Mouse (Mus musculus) MEL (cell line): ENCODE measurements at regions not wholly inside any gene's neighbourhood (a gene's known extent, or its start where the extent isn't known, plus 50 kb on each side); places are given as distances from the start of the nearest gene placed in this dataset.

Source experiments
- DNase-seq: peaks from one replicate; pipeline ENCODE4 v3.0.0; 2011; ENCODE audit warnings: low read depth, low spot score
- H3K27ac ChIP-seq: 2 replicates; pipeline ENCODE4 v1.5.1; 2012; ENCODE audit warnings: low read depth, mild to moderate bottlenecking, control low read depth, low read length, moderate library complexity; ENCODE audit not compliant: control insufficient read depth
- H3K27me3 ChIP-seq, 2 experiments: fragments of 150-350 bp in 1 of 2; sonication (generic) in 1 of 2; 2 replicates each; pipeline ENCODE4 v1.6.1; 2012; ENCODE audit warnings: low read length in 2 of 2, mild to moderate bottlenecking in 2 of 2, improper control_type of control experiment in 1 of 2, moderate library complexity in 1 of 2; ENCODE audit not compliant: insufficient read depth in 2 of 2, control insufficient read depth in 1 of 2
- H3K36me3 ChIP-seq, 2 experiments: 2 replicates each; pipeline ENCODE4 v1.6.1; 2012 to 2014; ENCODE audit warnings: low read length in 2 of 2, improper control_type of control experiment in 1 of 2, inconsistent platforms in 1 of 2, mild to moderate bottlenecking in 1 of 2; ENCODE audit not compliant: insufficient read depth in 2 of 2, control insufficient read depth in 1 of 2
- H3K4me1 ChIP-seq, 2 experiments: fragments of 150-350 bp in 1 of 2; sonication (generic) in 1 of 2; 2 replicates each; pipeline ENCODE4 v1.6.1; 2012; ENCODE audit warnings: low read length in 2 of 2, improper control_type of control experiment in 1 of 2, mild to moderate bottlenecking in 1 of 2; ENCODE audit not compliant: insufficient read depth in 2 of 2, control insufficient read depth in 1 of 2
- H3K4me3 ChIP-seq, 2 experiments: fragments of 150-350 bp in 1 of 2; sonication (generic) in 1 of 2; 2 replicates each; pipeline ENCODE4 v1.5.1; 2012; ENCODE audit warnings: low read depth in 2 of 2, low read length in 2 of 2, mild to moderate bottlenecking in 2 of 2, moderate library complexity in 2 of 2, control low read depth in 1 of 2, improper control_type of control experiment in 1 of 2; ENCODE audit not compliant: control insufficient read depth in 1 of 2, insufficient read depth in 1 of 2
- H3K79me2 ChIP-seq: 2 replicates; pipeline ENCODE4 v1.6.1; 2012; ENCODE audit warnings: mild to moderate bottlenecking, low read length, moderate library complexity; ENCODE audit not compliant: control insufficient read depth, poor library complexity, insufficient read depth
- H3K9ac ChIP-seq: 2 replicates; pipeline ENCODE4 v1.6.1; 2012; ENCODE audit warnings: low read depth, mild to moderate bottlenecking, control low read depth, low read length, moderate library complexity; ENCODE audit not compliant: control insufficient read depth, poor library complexity, severe bottlenecking
- H3K9me3 ChIP-seq: fragments of 150-350 bp; sonication (generic); replicated peaks from 2 replicates; pipeline ENCODE4 v1.6.1; 2012; ENCODE audit warnings: mild to moderate bottlenecking, low read length, improper control_type of control experiment, moderate library complexity; ENCODE audit not compliant: insufficient read depth
- BHLHE40 ChIP-seq: IDR thresholded peaks from 2 replicates; pipeline ENCODE4 v1.6.1; 2012; ENCODE audit warnings: low read depth, mild to moderate bottlenecking, inconsistent platforms, low read length, improper control_type of control experiment, borderline replicate concordance
- CHD2 ChIP-seq: IDR thresholded peaks from 2 replicates; pipeline ENCODE4 v1.6.1; 2011; ENCODE audit warnings: low read length, improper control_type of control experiment
- CTCF ChIP-seq, 3 experiments: IDR thresholded peaks in 2 of 3; conservative IDR thresholded peaks in 1 of 3; 2 replicates each; pipeline ENCODE4 v1.5.1; 2011 to 2012; ENCODE audit warnings: low read length in 3 of 3, low read depth in 2 of 3, mild to moderate bottlenecking in 2 of 3, improper control_type of control experiment in 1 of 3, inconsistent platforms in 1 of 3, mixed read lengths in 1 of 3, moderate library complexity in 1 of 3; ENCODE audit not compliant: control insufficient read depth in 1 of 3, insufficient read depth in 1 of 3, poor library complexity in 1 of 3, severe bottlenecking in 1 of 3
- E2F4 ChIP-seq: IDR thresholded peaks from 2 replicates; pipeline ENCODE4 v1.6.1; 2011; ENCODE audit warnings: low read depth, low read length, improper control_type of control experiment, borderline replicate concordance
- ELF1 ChIP-seq: IDR thresholded peaks from 2 replicates; pipeline ENCODE4 v1.6.1; 2014; ENCODE audit warnings: low read depth, mild to moderate bottlenecking, inconsistent platforms, low read length, improper control_type of control experiment, moderate library complexity
- EP300 ChIP-seq, 2 experiments: IDR thresholded peaks; 2 replicates each; pipeline ENCODE4 v1.6.1; 2011; ENCODE audit warnings: improper control_type of control experiment in 2 of 2, low read length in 2 of 2, low read depth in 1 of 2, mild to moderate bottlenecking in 1 of 2
- ETS1 ChIP-seq: IDR thresholded peaks from 2 replicates; pipeline ENCODE4 v1.6.1; 2012; ENCODE audit warnings: low read depth, mild to moderate bottlenecking, inconsistent platforms, low read length, improper control_type of control experiment, moderate library complexity
- GABPA ChIP-seq: IDR thresholded peaks from 2 replicates; pipeline ENCODE4 v1.6.1; 2012; ENCODE audit warnings: low read depth, mild to moderate bottlenecking, inconsistent platforms, low read length, improper control_type of control experiment, moderate library complexity
- GATA1 ChIP-seq: IDR thresholded peaks from 2 replicates; pipeline ENCODE4 v1.6.1; 2011; ENCODE audit warnings: low read depth, low read length, improper control_type of control experiment
- HCFC1 ChIP-seq: IDR thresholded peaks from 2 replicates; pipeline ENCODE4 v1.6.1; 2012; ENCODE audit warnings: low read depth, mild to moderate bottlenecking, inconsistent platforms, low read length, improper control_type of control experiment, moderate library complexity
- JUND ChIP-seq: IDR thresholded peaks from 2 replicates; pipeline ENCODE4 v1.6.1; 2011; ENCODE audit warnings: low read depth, mild to moderate bottlenecking, improper control_type of control experiment, low read length
- KAT2A ChIP-seq: conservative IDR thresholded peaks from 2 replicates; pipeline ENCODE4 v1.6.1; 2012; ENCODE audit warnings: low read depth, low read length, improper control_type of control experiment, inconsistent platforms
- MAFK ChIP-seq: IDR thresholded peaks from 2 replicates; pipeline ENCODE4 v1.6.1; 2011; ENCODE audit warnings: low read depth, mild to moderate bottlenecking, low read length, improper control_type of control experiment, borderline replicate concordance
- MAZ ChIP-seq: IDR thresholded peaks from 2 replicates; pipeline ENCODE4 v1.6.1; 2012; ENCODE audit warnings: low read depth, mild to moderate bottlenecking, inconsistent platforms, low read length, improper control_type of control experiment
- MXI1 ChIP-seq: IDR thresholded peaks from 2 replicates; pipeline ENCODE4 v1.6.1; 2011; ENCODE audit warnings: mild to moderate bottlenecking, low read depth, low read length, improper control_type of control experiment
- MYC ChIP-seq: IDR thresholded peaks from 2 replicates; pipeline ENCODE4 v1.6.1; 2011; ENCODE audit warnings: low read depth, mild to moderate bottlenecking, low read length, improper control_type of control experiment, moderate library complexity
- NRF1 ChIP-seq: IDR thresholded peaks from 2 replicates; pipeline ENCODE4 v1.6.1; 2014; ENCODE audit warnings: low read depth, mild to moderate bottlenecking, inconsistent platforms, low read length, improper control_type of control experiment, moderate library complexity; ENCODE audit not compliant: poor library complexity, insufficient read depth, severe bottlenecking
- POLR2AphosphoS5 ChIP-seq: IDR thresholded peaks from 2 replicates; pipeline ENCODE4 v1.6.1; 2012; ENCODE audit warnings: low read depth, borderline replicate concordance, mild to moderate bottlenecking, inconsistent platforms, low read length, moderate library complexity, mixed read lengths
- RAD21 ChIP-seq: IDR thresholded peaks from 2 replicates; pipeline ENCODE4 v1.6.1; 2011; ENCODE audit warnings: mild to moderate bottlenecking, low read depth, low read length, improper control_type of control experiment
- RCOR1 ChIP-seq: IDR thresholded peaks from 2 replicates; pipeline ENCODE4 v1.6.1; 2012; ENCODE audit warnings: low read depth, mild to moderate bottlenecking, inconsistent platforms, low read length, improper control_type of control experiment
- SMC3 ChIP-seq: IDR thresholded peaks from 2 replicates; pipeline ENCODE4 v1.6.1; 2011; ENCODE audit warnings: low read depth, low read length, improper control_type of control experiment
- TBP ChIP-seq: IDR thresholded peaks from 2 replicates; pipeline ENCODE4 v1.8.0; 2011; ENCODE audit warnings: low read depth, low read length, improper control_type of control experiment
- TCF12 ChIP-seq: IDR thresholded peaks from 2 replicates; pipeline ENCODE4 v1.6.1; 2014; ENCODE audit warnings: low read depth, mild to moderate bottlenecking, inconsistent platforms, low read length, improper control_type of control experiment, moderate library complexity
- UBTF ChIP-seq: IDR thresholded peaks from 2 replicates; pipeline ENCODE4 v1.6.1; 2012; ENCODE audit warnings: low read depth, mild to moderate bottlenecking, inconsistent platforms, low read length, improper control_type of control experiment, moderate library complexity, borderline replicate concordance; ENCODE audit not compliant: insufficient read depth
- USF1 ChIP-seq: IDR thresholded peaks from 2 replicates; pipeline ENCODE4 v1.6.1; 2014; ENCODE audit warnings: low read depth, mild to moderate bottlenecking, inconsistent platforms, low read length, improper control_type of control experiment, moderate library complexity
- ZC3H11A ChIP-seq: IDR thresholded peaks from 2 replicates; pipeline ENCODE4 v1.6.1; 2012; ENCODE audit warnings: low read depth, mild to moderate bottlenecking, inconsistent platforms, low read length, improper control_type of control experiment

DNA sequence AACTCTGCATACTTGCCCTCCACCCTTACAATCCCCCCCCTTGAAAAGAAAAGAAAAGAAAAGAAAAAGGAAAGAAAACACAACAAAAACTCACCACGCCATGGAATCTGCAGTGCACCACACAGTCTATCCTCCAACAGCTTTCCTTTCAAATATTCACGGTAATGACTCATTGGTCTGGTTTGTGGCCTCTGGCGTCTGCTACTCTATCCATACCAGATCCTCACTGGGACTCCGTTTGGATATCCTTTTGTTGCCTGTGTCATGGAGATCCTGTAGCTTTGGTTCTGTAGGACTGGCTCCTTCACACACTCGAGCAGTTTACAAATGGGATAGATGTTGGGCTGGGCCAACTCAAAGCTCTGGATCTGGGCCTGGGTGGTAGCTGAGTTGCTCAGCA, 232.4 kb upstream of the Smlr1 start:
- H3K36me3 ChIP-seq: no peaks in the 10 kb centered on the region
- H3K27me3 ChIP-seq: no peaks in the 10 kb centered on the region
- no peaks in the 10 kb centered on the region for H3K79me2 ChIP-seq
- no peak overlapping the region for H3K4me3 ChIP-seq
- H3K4me1 ChIP-seq: no peaks in the 10 kb centered on the region
- H3K27ac ChIP-seq: no peak overlapping the region
- no peak for DNase-seq
- H3K9ac ChIP-seq: no peak overlapping the region
- no peak for TF ChIP-seq GABPA
- no peak for TF ChIP-seq GATA1
- TF ChIP-seq RCOR1: no peak
- TF ChIP-seq ELF1: no peak
- no peak for TF ChIP-seq MAZ
- no peak for TF ChIP-seq NRF1
- no peak for TF ChIP-seq KAT2A
- no peak for TF ChIP-seq JUND
- no peak for TF ChIP-seq ETS1
- TF ChIP-seq POLR2AphosphoS5: no peak
- no peak for TF ChIP-seq TCF12
- no peak for TF ChIP-seq MYC
- TF ChIP-seq BHLHE40: no peak
- no peak for TF ChIP-seq CTCF (IDR thresholded peaks at IDR 0.05 in 2 of 3, conservative IDR thresholded peaks at IDR 0.05 in 1 of 3; ENCODE audit: control insufficient read depth in 1 of 3, insufficient read depth in 1 of 3, low read depth in 2 of 3, low read length in 3 of 3, poor library complexity in 1 of 3, severe bottlenecking in 1 of 3)
- TF ChIP-seq TBP: no peak
- no peak for TF ChIP-seq MAFK
- no peak for TF ChIP-seq CHD2
- no peak for TF ChIP-seq EP300 (IDR thresholded peaks at IDR 0.05; ENCODE audit: low read depth in 1 of 2, low read length in 2 of 2)
- no peak for TF ChIP-seq USF1
- TF ChIP-seq, all 39 proteins: peak for 0
- H3K9me3 ChIP-seq: no peaks in the 10 kb centered on the region

DNA sequence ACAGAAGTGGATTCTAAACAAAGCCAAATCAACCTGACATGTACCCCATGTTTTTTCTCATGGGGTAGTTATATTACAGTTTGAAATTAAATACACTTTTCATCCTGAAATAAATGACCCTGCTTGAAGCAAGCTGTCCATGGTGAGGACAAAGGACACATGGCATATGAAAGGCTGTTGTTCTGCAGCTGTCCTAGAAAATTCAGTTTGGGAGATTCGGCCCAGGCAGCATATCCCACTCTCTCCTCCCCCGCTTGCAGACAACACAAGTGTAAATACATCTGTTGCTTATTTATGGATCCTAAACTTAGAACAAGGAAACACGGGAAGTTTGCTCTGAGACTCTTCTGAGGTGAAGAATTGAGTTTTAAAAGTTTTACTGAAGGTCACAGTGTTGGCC, 218.2 kb upstream of the Smlr1 start:
- Histone ChIP-seq H3K4me3 (no peak overlapping the region), H3K36me3 (no peaks in the 10 kb centered on the region), H3K9me3 (no peaks in the 10 kb centered on the region), H3K79me2 (no peaks in the 10 kb centered on the region), H3K9ac (no peak overlapping the region), H3K4me1 (no peaks in the 10 kb centered on the region), H3K27ac (no peak overlapping the region), H3K27me3 (no peaks in the 10 kb centered on the region)
- DNase-seq: no peak
- TF ChIP-seq UBTF: no peak
- TF ChIP-seq HCFC1: no peak
- no peak for TF ChIP-seq E2F4
- TF ChIP-seq MXI1: no peak
- no peak for TF ChIP-seq ELF1
- TF ChIP-seq CTCF (IDR thresholded peaks at IDR 0.05 in 2 of 3, conservative IDR thresholded peaks at IDR 0.05 in 1 of 3; ENCODE audit: control insufficient read depth in 1 of 3, insufficient read depth in 1 of 3, low read depth in 2 of 3, low read length in 3 of 3, poor library complexity in 1 of 3, severe bottlenecking in 1 of 3): no peak
- no peak for TF ChIP-seq RAD21
- TF ChIP-seq SMC3: no peak
- no peak for TF ChIP-seq ZC3H11A
